Mouse (Mus musculus): ENCODE results near the gene Strap. TPM values are rescaled to one million over a fixed set of nuclear protein-coding genes. Genes with fewer than 3 reads are reported as not detected.
A peak's percentile ranks its signal among the peaks of the same experiment; 100 is the strongest.

The Strap gene
- polyA plus RNA-seq, 1 experiment from 2014 or later = 77.7 TPM

GRCm38 (mm10) chr6:137754056-137754856, 19.4 kb downstream of the Strap start, which contains the start of gene Dera:
Gene Dera, plus strand, starts transcription at chr6:137754546.
- WGBS = 10% methylated on average over 26 of the region's 26 CpGs
- no peaks in the 10 kb centered on the region for H3K9me3 ChIP-seq (ENCODE audit: control insufficient read depth, low read length)
- H3K4me2 ChIP-seq (replicated peaks; ENCODE audit: low read depth) = peak within 1 kb of the TSS; percentile 81
- TF ChIP-seq EP300 (optimal IDR thresholded peaks at IDR 0.05) = no peak
- TF ChIP-seq CTCF (IDR thresholded peaks at IDR 0.05; ENCODE audit: low read depth) = no peak
- H3K36me3 ChIP-seq (ENCODE audit: control insufficient read depth, insufficient read depth, low read length) = peaks cover 7% of the 10 kb centered on the region; the same call in 1 of the 2 replicates
- H3K27me3 ChIP-seq (ENCODE audit: control insufficient read depth, insufficient read depth, low read length) = no peaks in the 10 kb centered on the region
- no peaks in the 10 kb centered on the region for H3K4me1 ChIP-seq (replicated peaks; ENCODE audit: control insufficient read depth, insufficient read depth)
- peak within 1 kb of the TSS; percentile 78 for H3K27ac ChIP-seq (replicated peaks)
- ATAC-seq (ENCODE audit: low FRiP score, low TSS enrichment) (peak; percentile 88), DNase-seq (ENCODE audit: low spot score) (peak; percentile 94)
- peak within 1 kb of the TSS; percentile 74 for H3K4me3 ChIP-seq (ENCODE audit: low read depth, low read length)
- H3K9ac ChIP-seq (ENCODE audit: low read length) = peak within 1 kb of the TSS; percentile 81

DNA sequence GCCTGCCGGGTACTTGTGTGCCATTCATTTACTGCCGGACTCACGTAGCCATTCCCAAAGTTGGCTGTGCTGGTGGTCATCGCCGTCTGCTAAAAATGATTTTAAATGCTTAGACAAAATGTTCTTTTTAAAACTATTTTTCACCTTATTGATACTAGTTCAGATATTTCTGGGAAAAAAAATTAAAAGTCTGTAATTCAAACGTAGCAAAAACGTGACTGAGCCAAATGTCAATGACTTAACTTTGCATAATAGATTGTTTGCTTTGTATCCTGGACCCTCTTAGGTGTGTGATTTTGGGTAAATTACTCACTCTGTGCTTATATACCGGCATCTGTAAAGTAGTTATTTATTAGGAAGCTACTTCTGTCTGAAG, 20.0 kb downstream of the Strap start:
- H3K36me3 ChIP-seq (ENCODE audit: control insufficient read depth, insufficient read depth, low read length) = peaks cover 3% of the 10 kb centered on the region; the same call in 1 of the 2 replicates
- no peak for ATAC-seq (ENCODE audit: low FRiP score, low TSS enrichment)
- H3K4me1 ChIP-seq (replicated peaks; ENCODE audit: control insufficient read depth, insufficient read depth) = no peaks in the 10 kb centered on the region
- H3K4me3 ChIP-seq (ENCODE audit: low read depth, low read length) = peak overlapping the region; percentile 74
- H3K4me2 ChIP-seq (replicated peaks; ENCODE audit: low read depth) = peak overlapping the region; percentile 81
- H3K27me3 ChIP-seq (ENCODE audit: control insufficient read depth, insufficient read depth, low read length) = no peaks in the 10 kb centered on the region
- peak overlapping the region; percentile 78; the same call in 1 of the 2 replicates for H3K27ac ChIP-seq (replicated peaks)
- no peak for TF ChIP-seq EP300 (optimal IDR thresholded peaks at IDR 0.05)
- no peak for TF ChIP-seq CTCF (IDR thresholded peaks at IDR 0.05; ENCODE audit: low read depth)
- peak overlapping the region; percentile 81 for H3K9ac ChIP-seq (ENCODE audit: low read length)
- no peak for DNase-seq (ENCODE audit: low spot score)
- WGBS = under 1% methylated on average over 8 of the region's 8 CpGs
- no peaks in the 10 kb centered on the region for H3K9me3 ChIP-seq (ENCODE audit: control insufficient read depth, low read length)

DNA sequence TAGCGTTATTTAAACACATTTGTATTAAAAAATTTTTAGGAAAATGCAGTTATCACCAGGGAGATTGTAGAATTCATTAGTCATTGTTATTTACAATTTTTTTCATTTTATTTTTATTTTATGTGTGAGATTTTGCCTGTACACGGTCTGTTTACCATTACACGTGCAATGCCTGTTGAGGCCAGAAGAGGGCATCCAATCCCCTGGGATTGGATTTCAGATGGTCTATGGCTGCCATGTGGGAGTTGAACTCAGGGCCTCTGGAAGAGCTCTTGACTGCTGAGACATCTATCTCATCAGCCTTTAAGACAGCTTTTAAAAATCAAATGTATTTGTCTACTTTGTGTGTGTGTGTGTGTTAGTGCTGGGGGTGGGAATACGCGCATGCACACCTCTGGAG, 21.4 kb downstream of the Strap start:
- Histone ChIP-seq H3K27ac (replicated peaks) (no peak overlapping the region), H3K9ac (ENCODE audit: low read length) (no peak overlapping the region), H3K4me3 (ENCODE audit: low read depth, low read length) (no peak overlapping the region), H3K4me1 (replicated peaks; ENCODE audit: control insufficient read depth, insufficient read depth) (no peaks in the 10 kb centered on the region), H3K27me3 (ENCODE audit: control insufficient read depth, insufficient read depth, low read length) (no peaks in the 10 kb centered on the region), H3K4me2 (replicated peaks; ENCODE audit: low read depth) (no peak overlapping the region), H3K9me3 (ENCODE audit: control insufficient read depth, low read length) (no peaks in the 10 kb centered on the region), H3K36me3 (ENCODE audit: control insufficient read depth, insufficient read depth, low read length) (no peaks in the 10 kb centered on the region)
- 74% methylated on average over 5 of the region's 5 CpGs for WGBS
- DNase-seq (ENCODE audit: low spot score) (no peak), ATAC-seq (ENCODE audit: low FRiP score, low TSS enrichment) (no peak)
- TF ChIP-seq EP300 (optimal IDR thresholded peaks at IDR 0.05) (no peak), CTCF (IDR thresholded peaks at IDR 0.05; ENCODE audit: low read depth) (peak; percentile 75)

DNA sequence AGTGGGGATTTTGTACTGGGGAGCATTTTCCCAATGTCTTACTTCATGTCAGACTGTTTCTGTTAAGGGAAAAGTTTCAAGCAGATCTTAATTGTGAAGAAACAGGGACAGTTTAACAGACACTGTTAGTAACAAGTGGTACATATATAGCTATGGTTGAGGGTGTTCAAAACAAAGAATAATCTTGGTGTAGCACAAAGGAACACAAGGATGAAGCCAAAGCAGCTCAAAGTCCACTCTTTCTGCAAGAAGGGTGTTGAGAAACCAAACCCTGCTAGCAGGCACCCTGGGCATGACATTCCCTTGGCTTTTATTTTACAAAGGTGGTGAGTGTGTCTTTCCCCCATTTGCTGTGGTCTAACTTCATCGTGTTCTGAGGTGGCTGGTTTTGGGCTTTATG, 23.0 kb downstream of the Strap start:
- ATAC-seq (ENCODE audit: low FRiP score, low TSS enrichment) = no peak
- no peak for DNase-seq (ENCODE audit: low spot score)

GRCm38 (mm10) chr6:137759681-137760080, 24.8 kb downstream of the Strap start:
- WGBS = 41% methylated on average over 8 of the region's 8 CpGs
- H3K9me3 ChIP-seq (ENCODE audit: control insufficient read depth, low read length) = no peaks in the 10 kb centered on the region
- H3K9ac ChIP-seq (ENCODE audit: low read length) = no peak overlapping the region
- H3K4me1 ChIP-seq (replicated peaks; ENCODE audit: control insufficient read depth, insufficient read depth) = no peaks in the 10 kb centered on the region
- H3K4me2 ChIP-seq (replicated peaks; ENCODE audit: low read depth) = no peak overlapping the region
- H3K27me3 ChIP-seq (ENCODE audit: control insufficient read depth, insufficient read depth, low read length) = no peaks in the 10 kb centered on the region
- no peak overlapping the region for H3K27ac ChIP-seq (replicated peaks)
- H3K36me3 ChIP-seq (ENCODE audit: control insufficient read depth, insufficient read depth, low read length) = no peaks in the 10 kb centered on the region
- DNase-seq (ENCODE audit: low spot score) (no peak), ATAC-seq (ENCODE audit: low FRiP score, low TSS enrichment) (peak; percentile 40; the same call in 1 of the 2 replicates)
- H3K4me3 ChIP-seq (ENCODE audit: low read depth, low read length) = no peak overlapping the region
- TF ChIP-seq CTCF (IDR thresholded peaks at IDR 0.05; ENCODE audit: low read depth) = no peak

More for the DNA sequence above, 23.0 kb downstream of the Strap start:
- Histone ChIP-seq H3K4me1 (replicated peaks; ENCODE audit: control insufficient read depth, insufficient read depth) (no peaks in the 10 kb centered on the region), H3K9me3 (ENCODE audit: control insufficient read depth, low read length) (no peaks in the 10 kb centered on the region), H3K9ac (ENCODE audit: low read length) (no peak overlapping the region), H3K4me3 (ENCODE audit: low read depth, low read length) (no peak overlapping the region), H3K36me3 (ENCODE audit: control insufficient read depth, insufficient read depth, low read length) (no peaks in the 10 kb centered on the region), H3K4me2 (replicated peaks; ENCODE audit: low read depth) (no peak overlapping the region), H3K27ac (replicated peaks) (no peak overlapping the region), H3K27me3 (ENCODE audit: control insufficient read depth, insufficient read depth, low read length) (no peaks in the 10 kb centered on the region)
- 88% methylated on average over 1 of the region's 1 CpGs for WGBS
- TF ChIP-seq EP300 (optimal IDR thresholded peaks at IDR 0.05) (no peak), CTCF (IDR thresholded peaks at IDR 0.05; ENCODE audit: low read depth) (no peak)

- DNase-seq (ENCODE audit: low spot score) = no peak
- ATAC-seq (ENCODE audit: low FRiP score, low TSS enrichment) = no peak
- no peaks in the 10 kb centered on the region for H3K36me3 ChIP-seq (ENCODE audit: control insufficient read depth, insufficient read depth, low read length)
- H3K27ac ChIP-seq (replicated peaks) = no peak overlapping the region
- H3K4me2 ChIP-seq (replicated peaks; ENCODE audit: low read depth) = no peak overlapping the region
- no peaks in the 10 kb centered on the region for H3K27me3 ChIP-seq (ENCODE audit: control insufficient read depth, insufficient read depth, low read length)
- no peak overlapping the region for H3K9ac ChIP-seq (ENCODE audit: low read length)
- H3K9me3 ChIP-seq (ENCODE audit: control insufficient read depth, low read length) = no peaks in the 10 kb centered on the region
- 72% methylated on average over 15 of the region's 15 CpGs for WGBS
- H3K4me1 ChIP-seq (replicated peaks; ENCODE audit: control insufficient read depth, insufficient read depth) = no peaks in the 10 kb centered on the region
- no peak overlapping the region for H3K4me3 ChIP-seq (ENCODE audit: low read depth, low read length)
- TF ChIP-seq CTCF (IDR thresholded peaks at IDR 0.05; ENCODE audit: low read depth) (no peak), EP300 (optimal IDR thresholded peaks at IDR 0.05) (no peak)
Observed at GRCm38 (mm10) chr6:137760966-137761365, 26.1 kb downstream of the Strap start.

All from stomach, postnatal 0 days (tissue).